ENCODE assay signal across 14 mouse cellular contexts in genomic region chr9:77713301-77713700, GRCm38 (mm10).
"Had no signal": no experiment of that assay in that cellular context is flagged by ENCODE, and none has a peak within 500 bp of the region (broad histone marks: within the 10 kb centered on the region; RNA-seq: fewer than 3 reads in every experiment).

No protein-coding gene starts in this region.

- H3K27me3 ChIP-seq: liver, embryonic 15.5 days; lung, embryonic 15.5 days; midbrain, embryonic 12.5 days; midbrain, embryonic 15.5 days; neural tube, embryonic 12.5 days; neural tube, embryonic 15.5 days had no signal

- ATAC-seq: midbrain, embryonic 15.5 days had no signal

- H3K4me3 ChIP-seq: liver, embryonic 15.5 days; lung, embryonic 15.5 days; midbrain, embryonic 12.5 days; midbrain, embryonic 15.5 days; neural tube, embryonic 12.5 days; neural tube, embryonic 15.5 days had no signal

- H3K9ac ChIP-seq: liver, embryonic 15.5 days; lung, embryonic 15.5 days; midbrain, embryonic 12.5 days; midbrain, embryonic 15.5 days; neural tube, embryonic 12.5 days; neural tube, embryonic 15.5 days had no signal

- H3K36me3 ChIP-seq: liver, embryonic 15.5 days; lung, embryonic 15.5 days; midbrain, embryonic 12.5 days; midbrain, embryonic 15.5 days; neural tube, embryonic 12.5 days; neural tube, embryonic 15.5 days had no signal

- H3K4me1 ChIP-seq: midbrain, embryonic 12.5 days; midbrain, embryonic 15.5 days; neural tube, embryonic 12.5 days; neural tube, embryonic 15.5 days had no signal

- DNase-seq: kidney, adult 8-10 months; kidney, postnatal 14 days; kidney, postnatal 4 days; lung, adult 18-20 months; lung, postnatal 10 days; lung, postnatal 36 days; thymus, adult 18-20 months; thymus, postnatal 36 days had no signal

- H3K9me3 ChIP-seq: liver, embryonic 15.5 days; lung, embryonic 15.5 days; midbrain, embryonic 12.5 days; midbrain, embryonic 15.5 days; neural tube, embryonic 12.5 days; neural tube, embryonic 15.5 days had no signal

- H3K27ac ChIP-seq: liver, embryonic 15.5 days; lung, embryonic 15.5 days; midbrain, embryonic 12.5 days; midbrain, embryonic 15.5 days; neural tube, embryonic 12.5 days; neural tube, embryonic 15.5 days had no signal
